Mouse (Mus musculus) thymus, adult 2 months (tissue): Measurements from ENCODE around the gene Mapkap1. TPM values are rescaled to one million over a fixed set of nuclear protein-coding genes. Genes with fewer than 3 reads are reported as not detected.
A peak's percentile ranks its signal among the peaks of the same experiment; 100 is the strongest.

Source experiments
- DNase-seq: peaks from one replicate; pipeline ENCODE4 v3.0.0; 2021
- H3K27ac ChIP-seq: fragments of 200-500 bp; 2 replicates; pipeline ENCODE4 v1.5.1; 2012; ENCODE audit warnings: low read length, control low read depth; ENCODE audit not compliant: control insufficient read depth, insufficient read depth
- H3K27me3 ChIP-seq: fragments of 200-500 bp; 2 replicates; pipeline ENCODE4 v1.6.1; 2012; ENCODE audit warnings: mild to moderate bottlenecking, low read length, moderate library complexity, mixed read lengths; ENCODE audit not compliant: control insufficient read depth, insufficient read depth
- H3K36me3 ChIP-seq: fragments of 200-500 bp; 2 replicates; pipeline ENCODE4 v1.6.1; 2012; ENCODE audit warnings: mild to moderate bottlenecking, low read length, moderate library complexity; ENCODE audit not compliant: control insufficient read depth, insufficient read depth
- H3K4me1 ChIP-seq: fragments of 200-500 bp; replicated peaks from 2 replicates; pipeline ENCODE4 v1.6.1; 2012; ENCODE audit warnings: low read length; ENCODE audit not compliant: control insufficient read depth, insufficient read depth
- H3K4me3 ChIP-seq: fragments of 200-500 bp; 2 replicates; pipeline ENCODE4 v1.5.1; 2012; ENCODE audit warnings: mild to moderate bottlenecking, low read length, control low read depth, moderate library complexity; ENCODE audit not compliant: control insufficient read depth, insufficient read depth
- CTCF ChIP-seq: fragments of 200-500 bp; IDR thresholded peaks from 2 replicates; pipeline ENCODE4 v1.5.1; 2012; ENCODE audit warnings: mild to moderate bottlenecking, control low read depth, low read length, moderate library complexity, borderline replicate concordance; ENCODE audit not compliant: control insufficient read depth, poor library complexity, insufficient read depth; ENCODE audit errors: extremely low read depth
- POLR2A ChIP-seq: fragments of 200-500 bp; IDR thresholded peaks from 2 replicates; pipeline ENCODE4 v1.6.1; 2012; ENCODE audit warnings: mild to moderate bottlenecking, low read length, control low read depth, moderate library complexity; ENCODE audit not compliant: control insufficient read depth, poor library complexity, insufficient read depth; ENCODE audit errors: extremely low read depth
- WGBS: fragments of 180-500 bp; shearing (Covaris S2); methylation state at CpG from one replicate; pipeline ENCODE4 v1.1.7; 2018; 5-methylcytosine and 5-hydroxymethylcytosine counted together
- polyA plus RNA-seq: library from polyadenylated mRNA; depleted of rRNA; stranded (reverse); fragments of >200 nt; gene quantifications from 2 replicates; pipeline ENCODE4 v1.2.3, GENCODE M21; 2012

Mapkap1 gene
- polyA plus RNA-seq, 1 experiment, result 42.6 TPM

GRCm38 (mm10) chr2:34526527-34527371 is 120.2 kb downstream of the Mapkap1 start:
- DNase-seq, result no peak
- TF ChIP-seq POLR2A, result no peak
- no peak for TF ChIP-seq CTCF
- Histone ChIP-seq H3K4me1 (no peaks in the 10 kb centered on the region), H3K4me3 (no peak overlapping the region), H3K27me3 (no peaks in the 10 kb centered on the region), H3K27ac (no peak overlapping the region), H3K36me3 (no peaks in the 10 kb centered on the region)
- WGBS, result 94% methylated on average over 15 of the region's 15 CpGs

GRCm38 (mm10) chr2:34528491-34528890 is 121.9 kb downstream of the Mapkap1 start:
- H3K4me1 ChIP-seq, result no peaks in the 10 kb centered on the region

GRCm38 (mm10) chr2:34530042-34530441 is 123.5 kb downstream of the Mapkap1 start:
- H3K36me3 ChIP-seq, result no peaks in the 10 kb centered on the region
- H3K27me3 ChIP-seq, result no peaks in the 10 kb centered on the region
- WGBS, result 94% methylated on average over 3 of the region's 3 CpGs
- TF ChIP-seq CTCF (no peak), POLR2A (no peak)
- DNase-seq, result peak; percentile 10
- no peak overlapping the region for H3K4me3 ChIP-seq
- no peak overlapping the region for H3K27ac ChIP-seq
- H3K4me1 ChIP-seq, result no peaks in the 10 kb centered on the region

More at GRCm38 (mm10) chr2:34528491-34528890, 121.9 kb downstream of the Mapkap1 start:
- no peaks in the 10 kb centered on the region for H3K36me3 ChIP-seq
- DNase-seq, result no peak
- H3K27me3 ChIP-seq, result no peaks in the 10 kb centered on the region
- H3K4me3 ChIP-seq, result no peak overlapping the region
- no peak overlapping the region for H3K27ac ChIP-seq
- TF ChIP-seq POLR2A (no peak), CTCF (no peak)

GRCm38 (mm10) chr2:34531801-34532298 is 125.3 kb downstream of the Mapkap1 start:
- Histone ChIP-seq H3K27ac (no peak overlapping the region), H3K4me1 (no peaks in the 10 kb centered on the region), H3K36me3 (no peaks in the 10 kb centered on the region), H3K4me3 (no peak overlapping the region), H3K27me3 (no peaks in the 10 kb centered on the region)
- 88% methylated on average over 3 of the region's 3 CpGs for WGBS
- DNase-seq, result no peak
- TF ChIP-seq CTCF (no peak), POLR2A (no peak)

GRCm38 (mm10) chr2:34532394-34532793 is 125.8 kb downstream of the Mapkap1 start:
- TF ChIP-seq CTCF (no peak), POLR2A (no peak)
- H3K4me3 ChIP-seq, result no peak overlapping the region
- H3K36me3 ChIP-seq, result no peaks in the 10 kb centered on the region
- WGBS, result 95% methylated on average over 1 of the region's 1 CpGs
- no peak for DNase-seq
- H3K27ac ChIP-seq, result no peak overlapping the region
- no peaks in the 10 kb centered on the region for H3K4me1 ChIP-seq
- no peaks in the 10 kb centered on the region for H3K27me3 ChIP-seq

GRCm38 (mm10) chr2:34533281-34533680 is 126.7 kb downstream of the Mapkap1 start:
- no peak for DNase-seq

More at GRCm38 (mm10) chr2:34533281-34533680, 126.7 kb downstream of the Mapkap1 start:
- TF ChIP-seq CTCF, result no peak
- no peak for TF ChIP-seq POLR2A
- no peak overlapping the region for H3K27ac ChIP-seq
- no peaks in the 10 kb centered on the region for H3K36me3 ChIP-seq
- no peaks in the 10 kb centered on the region for H3K27me3 ChIP-seq
- no peak overlapping the region for H3K4me3 ChIP-seq
- no peaks in the 10 kb centered on the region for H3K4me1 ChIP-seq
